Mouse (Mus musculus): ENCODE data around the gene Atg4c.

- TF ChIP-seq ZNF384 (IDR thresholded peaks at IDR 0.05; ENCODE audit: low read depth, low read length) (no peak), POLR2A (IDR thresholded peaks at IDR 0.05; ENCODE audit: low read depth, low read length) (no peak), RCOR1 (conservative IDR thresholded peaks at IDR 0.05; ENCODE audit: low read depth, low read length) (no peak), ZKSCAN1 (IDR thresholded peaks at IDR 0.05; ENCODE audit: borderline replicate concordance, low read depth, low read length) (no peak), CTCF (conservative IDR thresholded peaks at IDR 0.05 in 1 of 2, IDR thresholded peaks at IDR 0.05 in 1 of 2; ENCODE audit: low read depth in 2 of 2, low read length in 2 of 2) (no peak), EP300 (IDR thresholded peaks at IDR 0.05; ENCODE audit: low read length) (no peak), ZMIZ1 (IDR thresholded peaks at IDR 0.05; ENCODE audit: low read depth, low read length) (no peak), E2F4 (IDR thresholded peaks at IDR 0.05; ENCODE audit: insufficient replicate concordance, low read depth, low read length) (no peak), RAD21 (IDR thresholded peaks at IDR 0.05; ENCODE audit: low read depth, low read length) (no peak), ZC3H11A (IDR thresholded peaks at IDR 0.05; ENCODE audit: low read depth, low read length) (no peak), MAFK (IDR thresholded peaks at IDR 0.05; ENCODE audit: insufficient replicate concordance, low read length) (no peak), GABPA (IDR thresholded peaks at IDR 0.05; ENCODE audit: insufficient replicate concordance, low read depth, low read length) (no peak), SMC3 (IDR thresholded peaks at IDR 0.05; ENCODE audit: low read depth, low read length) (no peak), NRF1 (IDR thresholded peaks at IDR 0.05; ENCODE audit: low read depth, low read length) (no peak)
These were observed 69.5 kb downstream of the Atg4c start for GRCm38 (mm10) chr4:99263191-99263590.
